Mouse (Mus musculus) retina, postnatal 7 days (tissue): ENCODE measurements around the gene Apba1.

Source experiments
- DNase-seq: peaks from one replicate; pipeline ENCODE4 v3.0.0-alpha.2; 2012; ENCODE audit warnings: low read depth, low spot score

The Apba1 gene

DNA sequence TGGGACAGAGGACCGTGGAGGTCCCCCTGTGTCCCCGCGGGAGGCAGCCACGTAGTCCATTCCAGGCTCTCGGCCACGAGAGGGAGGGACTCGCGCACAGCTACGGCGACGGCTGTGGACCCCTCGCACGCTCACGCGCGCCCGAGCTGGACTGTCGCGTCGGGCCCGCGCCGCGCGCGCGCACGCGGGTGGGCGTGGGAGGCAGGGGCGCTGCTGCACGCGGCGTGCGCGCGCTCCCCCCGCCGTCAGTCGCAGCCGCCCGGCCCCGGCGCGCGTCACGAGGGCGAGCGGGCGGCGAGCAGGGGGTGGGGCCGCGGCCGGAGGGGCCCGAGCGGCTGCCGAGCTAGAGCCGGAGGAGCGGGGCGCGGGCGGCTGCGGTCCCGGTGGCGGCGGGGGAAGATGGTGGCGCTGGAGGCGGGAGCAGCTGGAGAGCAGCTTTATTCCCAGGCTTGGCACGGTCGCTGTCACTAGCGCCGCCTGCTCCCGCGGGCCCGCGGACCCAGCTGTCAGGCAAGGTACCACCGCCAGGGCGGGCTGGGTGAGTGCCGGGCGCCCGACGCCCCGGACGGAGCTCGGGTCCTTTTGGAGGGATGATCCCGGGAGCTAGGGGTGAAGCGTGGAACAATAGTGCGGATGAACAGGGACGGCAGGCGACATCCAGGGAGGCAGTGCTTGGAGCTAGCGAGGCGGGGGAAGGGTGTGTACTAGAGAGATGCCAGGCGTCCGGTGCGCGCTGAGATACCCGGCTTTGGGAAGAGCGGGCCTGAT, at the start of gene Apba1:
Gene Apba1 (plus strand): TSS at position 334 of the 768 bp plus-strand sequence.
- peak; percentile 79 for DNase-seq

DNA sequence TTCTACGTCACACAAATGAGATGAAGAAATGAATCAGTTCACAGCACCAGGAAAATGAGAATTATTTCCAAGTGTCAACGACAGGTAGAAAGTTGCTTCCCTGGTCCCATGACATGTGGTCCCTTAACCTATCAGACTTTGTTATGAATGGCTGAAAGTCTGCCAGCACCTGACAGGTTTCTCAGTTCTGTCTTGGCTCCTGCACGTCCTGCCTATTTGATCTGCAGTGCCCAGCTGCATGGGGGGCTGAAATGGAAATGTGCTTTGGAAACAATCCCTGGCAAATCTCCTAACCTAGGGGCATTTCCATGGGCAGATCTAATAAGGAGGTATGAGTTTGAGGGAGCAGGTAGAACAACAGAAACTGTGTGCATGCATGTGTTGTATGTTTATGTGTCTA, 12.2 kb upstream of the Apba1 start:
- no peak for DNase-seq

DNA sequence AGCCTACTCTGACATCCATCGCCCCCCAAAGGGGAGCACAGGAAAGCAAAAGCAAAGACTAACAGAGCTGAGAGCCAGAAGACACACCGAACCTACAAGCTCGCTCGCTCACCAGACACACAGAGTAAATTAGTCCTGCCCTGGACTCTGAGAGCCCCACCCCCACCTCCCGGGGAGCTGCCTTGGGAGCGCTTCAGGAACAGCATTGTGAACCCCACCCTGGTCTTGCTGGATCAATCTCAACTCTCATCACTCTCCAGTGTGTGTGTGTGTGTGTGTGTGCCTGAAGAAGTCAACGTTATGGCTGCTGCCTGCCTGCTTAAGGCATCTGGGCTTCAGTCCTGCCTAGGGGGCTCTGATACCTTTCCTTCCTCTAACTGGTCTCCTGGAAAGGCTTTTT, 1.7 kb upstream of the Apba1 start:
- no peak for DNase-seq

DNA sequence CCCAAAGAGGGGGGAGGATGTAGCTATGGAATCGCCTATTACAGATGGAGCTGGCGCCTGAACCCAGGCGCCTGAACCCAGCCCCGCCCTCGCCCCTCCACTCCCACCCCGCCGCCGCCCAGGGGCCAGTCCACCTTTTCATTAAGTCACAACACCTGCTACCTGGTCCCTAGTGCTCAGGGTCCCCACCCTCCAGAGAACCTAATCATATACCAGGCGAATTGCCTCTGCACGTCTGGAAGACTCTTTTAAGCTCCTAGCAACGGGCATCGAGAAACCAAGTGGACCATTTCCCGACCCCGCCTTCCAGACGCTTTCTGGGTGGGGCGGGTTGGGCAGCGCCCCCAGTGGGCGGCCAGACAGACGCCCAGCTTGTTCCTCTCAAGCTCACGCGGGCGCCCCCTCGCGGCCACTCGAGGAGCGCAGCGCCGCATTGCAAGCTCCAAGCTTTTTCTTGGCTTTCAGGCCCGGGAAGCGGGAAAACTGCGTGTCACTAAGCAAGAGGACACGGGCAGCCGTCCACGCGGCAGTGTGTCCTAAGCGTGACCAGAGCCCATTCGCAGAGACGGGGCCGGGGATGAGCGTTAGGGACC, 630 bp upstream of the Apba1 start:
- peak; percentile 95 for DNase-seq

DNA sequence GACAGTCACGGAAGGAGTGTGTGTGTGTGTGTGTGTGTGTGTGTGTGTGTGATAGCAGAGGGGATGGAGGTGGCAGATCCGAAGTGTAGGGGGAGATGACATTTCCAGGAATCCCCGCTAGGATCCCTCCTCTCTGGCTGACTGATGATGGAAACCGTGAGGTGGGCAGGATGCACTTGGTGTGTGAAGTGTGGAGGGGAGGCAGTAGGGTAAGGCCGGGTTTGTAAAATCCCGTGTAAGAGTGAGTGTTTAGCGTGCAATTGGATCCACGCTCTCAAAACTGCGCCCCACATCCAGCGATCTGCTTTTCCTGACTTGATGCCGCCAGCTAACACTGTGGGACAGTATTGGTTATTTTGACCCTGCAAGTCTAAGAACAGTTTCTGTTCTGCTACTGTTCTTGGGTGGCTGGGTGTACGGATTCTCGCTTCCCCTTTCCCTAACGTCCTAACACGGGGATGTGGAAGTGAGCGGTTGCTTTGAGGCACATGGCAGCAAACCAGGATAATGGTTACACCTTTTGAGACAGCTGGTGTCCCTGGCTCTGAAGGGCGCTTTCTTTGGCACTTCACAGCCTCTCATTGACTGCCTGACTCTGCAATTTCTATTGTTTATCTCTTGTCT, 747 bp downstream of the Apba1 start:
- no peak for DNase-seq

DNA sequence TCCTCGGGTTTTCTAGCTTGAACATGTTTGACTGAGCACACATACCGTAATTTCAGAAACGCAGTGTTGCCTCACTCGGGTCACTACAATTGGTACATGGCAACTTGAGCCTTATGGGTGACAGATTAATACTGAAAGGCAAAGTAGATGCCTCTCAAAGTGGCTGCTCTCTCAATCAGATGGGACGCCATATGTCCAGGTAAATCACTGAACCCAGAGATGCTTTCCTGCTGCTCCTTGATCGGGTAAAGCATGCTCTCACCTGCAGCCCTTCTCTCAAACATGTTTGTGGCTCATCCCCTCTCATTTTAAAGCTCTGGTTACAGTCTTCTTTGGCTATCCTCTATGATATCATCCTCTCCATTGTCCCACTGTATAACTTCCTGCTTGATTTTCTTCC, 4.7 kb downstream of the Apba1 start:
- DNase-seq, result no peak

DNA sequence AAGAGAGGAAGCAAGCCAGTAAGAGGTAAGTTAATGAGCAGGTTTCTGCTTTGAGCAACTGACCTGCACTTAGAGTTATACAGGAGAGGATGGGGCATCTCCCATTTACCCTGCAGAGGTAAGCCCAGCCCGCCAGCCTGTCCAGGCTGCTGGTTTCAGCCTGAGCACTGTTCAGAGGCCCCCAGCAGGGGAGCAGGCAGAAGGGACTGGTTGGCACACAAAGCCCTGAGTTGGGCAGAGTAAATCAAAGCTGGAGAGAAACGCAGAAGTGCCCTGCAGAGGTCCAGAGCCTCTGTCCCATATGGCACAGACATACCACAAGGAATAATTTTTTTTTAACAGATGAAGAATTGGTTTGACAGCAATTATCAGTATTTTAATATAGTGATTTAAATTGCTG, 5.4 kb downstream of the Apba1 start:
- no peak for DNase-seq

DNA sequence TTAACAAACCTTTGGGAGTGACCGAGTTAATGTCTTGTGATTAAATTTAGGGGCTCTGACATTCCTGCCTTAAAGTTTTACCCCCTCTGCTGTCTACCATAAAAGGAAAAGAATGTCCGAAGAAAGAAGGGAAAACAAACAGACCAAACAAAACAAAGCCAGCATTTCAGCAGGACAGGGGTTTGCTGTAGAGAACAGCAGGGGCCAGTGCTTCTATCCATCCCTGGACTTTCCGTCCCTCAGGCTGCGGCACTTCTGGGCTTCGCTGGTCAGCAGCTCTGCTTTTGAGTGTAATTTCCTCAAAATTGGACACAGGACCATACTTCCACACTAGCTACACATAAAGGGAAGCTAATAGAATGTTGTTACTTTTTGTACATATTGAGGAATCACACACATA, 10.2 kb downstream of the Apba1 start:
- no peak for DNase-seq

DNA sequence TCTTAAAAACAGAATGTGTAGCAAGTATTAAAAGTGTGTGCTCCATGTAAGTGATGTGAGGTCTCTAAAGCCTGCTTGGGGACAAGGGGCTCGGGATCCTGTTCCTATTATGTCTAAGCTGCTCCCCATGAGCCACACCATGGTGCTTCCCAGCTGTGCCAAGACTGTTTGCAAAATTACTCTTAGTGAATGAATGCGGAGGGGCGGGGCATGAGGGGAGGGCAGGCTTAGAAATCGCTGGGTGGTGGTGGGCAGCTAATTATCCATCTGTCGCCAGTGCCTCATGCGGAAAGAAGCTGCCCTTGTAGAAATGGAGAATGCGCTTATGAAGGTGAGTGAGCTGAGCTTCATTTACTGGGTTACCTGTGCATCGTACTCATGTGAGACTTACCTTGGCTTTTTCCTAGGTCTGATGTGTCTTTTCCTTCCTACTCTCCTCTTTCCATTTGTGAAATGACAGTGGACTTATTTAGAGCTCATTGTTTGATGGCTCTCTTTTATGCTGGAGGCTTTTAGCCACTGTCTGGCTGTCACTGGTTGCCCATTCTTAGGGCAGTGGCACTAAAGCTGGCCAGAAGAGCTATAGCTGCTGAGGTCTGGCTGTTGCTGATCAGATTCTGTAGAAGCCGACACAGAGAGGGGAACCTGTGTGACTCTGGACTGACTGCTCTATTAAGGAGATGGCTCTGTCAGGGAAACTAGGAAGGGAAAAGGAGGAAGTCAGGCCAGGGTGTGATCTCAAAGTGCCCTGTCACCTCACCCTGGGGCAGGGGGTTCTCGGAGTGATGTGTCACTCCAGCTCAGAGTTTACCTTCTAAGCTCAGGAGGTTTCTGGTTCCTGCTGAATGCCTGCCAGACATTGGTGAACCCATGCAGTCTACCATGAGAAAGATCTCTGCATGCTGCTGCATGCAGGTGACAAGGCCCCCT, 12.1 kb downstream of the Apba1 start:
- DNase-seq, result peak; percentile 30

DNA sequence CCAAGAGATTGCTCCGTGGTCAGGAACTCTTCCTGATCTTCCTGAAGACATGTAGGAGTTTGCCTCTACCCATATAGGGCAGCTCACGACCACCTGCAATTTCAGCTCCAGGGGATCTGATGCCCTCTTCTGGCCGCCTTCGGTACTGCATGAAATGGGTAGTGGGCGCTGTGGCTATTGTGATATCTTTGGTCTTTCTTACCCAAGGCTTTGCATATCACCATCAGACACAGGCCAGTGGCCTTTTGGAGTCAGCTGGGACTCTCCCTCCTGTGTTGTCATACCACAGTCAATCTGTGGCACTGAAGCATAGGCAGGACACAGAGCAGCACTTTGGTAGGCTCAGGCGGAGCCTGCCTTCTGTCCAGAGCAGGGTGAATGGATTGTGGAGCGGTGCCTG, 13.3 kb downstream of the Apba1 start:
- no peak for DNase-seq

DNA sequence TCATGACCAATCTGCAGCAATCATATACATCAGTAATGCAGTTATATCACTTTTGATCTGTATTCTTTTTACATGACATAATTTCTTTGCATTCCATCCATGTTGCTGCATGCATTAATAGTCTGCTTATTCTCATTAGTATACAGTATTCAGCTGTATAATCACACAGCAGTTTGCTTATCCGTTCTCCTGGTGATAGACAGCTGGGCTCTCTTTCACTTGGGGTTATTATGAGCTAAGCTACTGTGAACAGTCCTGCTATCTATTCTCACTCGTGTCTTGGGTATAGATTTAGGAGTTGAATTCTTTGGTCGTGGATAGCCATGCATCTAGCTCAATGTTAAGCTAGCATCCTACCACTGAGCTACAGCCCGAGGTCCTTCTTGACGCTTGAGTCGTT, 16.7 kb downstream of the Apba1 start:
- no peak for DNase-seq

DNA sequence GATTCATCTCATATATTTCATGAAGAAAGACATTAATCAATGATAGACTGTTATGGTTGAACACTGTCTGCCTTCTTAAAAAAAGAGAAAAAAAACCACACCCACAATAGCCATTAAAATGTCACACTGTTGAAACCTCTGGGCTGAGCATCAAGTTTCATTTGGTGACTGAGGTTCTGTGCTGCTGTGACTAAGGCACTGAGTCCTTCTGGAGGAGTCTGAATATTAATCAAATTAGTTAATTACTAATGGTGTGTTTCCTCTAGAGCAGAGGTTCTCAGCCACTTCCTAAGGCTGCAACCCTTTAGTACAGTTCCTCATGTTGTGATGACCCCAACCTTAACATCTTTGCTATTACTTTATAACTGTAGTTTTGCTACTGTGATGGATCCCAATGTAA, 20.4 kb downstream of the Apba1 start:
- DNase-seq, result no peak

DNA sequence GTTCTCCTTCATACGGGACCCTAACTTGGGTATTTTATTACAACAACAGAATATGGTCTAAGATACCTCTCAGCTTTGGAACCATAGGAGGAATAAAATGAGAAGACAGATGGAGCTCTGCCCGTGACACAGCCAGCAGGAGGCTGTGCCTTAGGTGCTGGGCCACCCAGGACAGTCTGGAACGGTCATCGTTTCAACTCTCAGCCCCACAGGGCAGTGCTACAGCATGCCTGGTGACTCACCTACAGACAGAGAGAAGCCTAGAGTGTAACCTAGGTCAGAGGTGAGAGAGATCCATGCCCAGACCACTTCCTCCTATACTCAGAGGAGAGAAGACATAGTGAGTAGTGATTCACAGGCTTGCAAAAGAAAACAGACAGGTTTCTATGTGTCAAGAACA, 21.4 kb downstream of the Apba1 start:
- no peak for DNase-seq

DNA sequence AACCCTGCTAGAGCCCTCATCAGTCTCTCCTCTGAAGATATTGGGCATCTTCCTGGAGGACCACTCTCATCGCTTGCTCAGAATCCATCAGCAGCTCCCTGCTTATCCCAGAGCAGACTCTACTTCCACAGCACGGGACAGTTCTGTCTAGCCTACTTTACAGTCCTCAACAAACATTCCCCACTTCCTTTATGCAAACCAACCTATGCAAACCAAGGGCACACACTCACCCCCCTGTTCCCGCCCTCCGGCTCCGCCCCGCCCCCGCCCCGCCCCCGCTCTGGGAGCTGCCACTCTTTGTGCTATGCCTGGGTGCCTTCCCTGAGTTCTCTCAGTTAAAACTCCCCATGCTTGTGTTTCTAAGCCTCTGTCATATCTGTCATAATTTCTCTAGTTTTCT, 23.3 kb downstream of the Apba1 start:
- no peak for DNase-seq

DNA sequence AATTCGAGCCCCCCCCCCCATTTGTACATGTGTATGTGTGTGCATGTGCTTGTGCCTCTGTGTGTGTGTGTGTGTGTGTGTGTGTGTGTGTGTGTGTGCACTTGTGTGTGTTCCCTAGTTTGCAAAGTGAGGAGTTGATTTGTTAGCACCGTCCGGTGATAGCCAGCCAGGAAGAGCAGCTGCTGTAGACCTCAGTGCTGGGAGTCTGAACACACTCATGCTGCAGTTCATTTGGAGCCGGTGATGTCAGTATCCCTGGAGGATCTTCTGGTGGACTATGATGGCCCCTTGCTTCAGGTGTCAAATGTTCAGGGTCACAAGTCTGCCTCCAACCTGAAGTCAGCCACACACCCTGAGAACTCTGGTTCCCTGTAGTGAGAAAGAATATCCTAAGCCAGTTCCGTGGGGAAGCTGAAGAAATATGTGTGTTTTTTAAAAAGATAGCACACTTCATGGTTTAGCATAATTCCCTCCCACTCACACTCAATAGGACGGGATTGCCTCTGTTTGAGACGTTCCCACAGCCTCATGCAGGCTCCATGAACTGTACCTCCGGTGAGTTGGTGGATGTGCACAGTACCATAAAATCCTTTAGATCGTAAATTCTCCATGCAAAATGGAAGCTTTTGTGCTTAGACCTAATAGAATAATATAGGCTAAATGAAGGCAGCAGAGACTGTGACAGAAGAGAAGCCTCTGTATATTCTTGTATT, 29.9 kb downstream of the Apba1 start:
- no peak for DNase-seq

DNA sequence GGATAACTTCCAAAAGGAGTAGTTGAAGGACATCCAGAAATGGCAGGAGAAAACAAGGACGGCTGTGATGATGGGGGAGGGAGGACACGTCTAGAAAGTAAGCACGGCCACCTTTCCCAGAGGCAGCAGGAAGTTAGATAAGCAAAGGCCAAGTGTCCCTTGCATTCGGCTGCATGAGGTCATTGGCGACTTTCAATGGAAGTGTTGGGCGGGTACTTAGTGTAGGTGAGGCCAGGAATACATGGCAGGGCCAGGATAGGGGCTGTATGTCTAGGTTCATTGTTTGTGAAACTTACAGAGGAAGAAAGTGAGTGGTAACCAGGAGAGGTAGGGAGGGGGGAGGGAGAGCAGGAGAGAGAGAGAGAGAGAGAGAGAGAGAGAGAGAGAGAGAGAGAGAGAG, 33.0 kb downstream of the Apba1 start:
- DNase-seq, result no peak

DNA sequence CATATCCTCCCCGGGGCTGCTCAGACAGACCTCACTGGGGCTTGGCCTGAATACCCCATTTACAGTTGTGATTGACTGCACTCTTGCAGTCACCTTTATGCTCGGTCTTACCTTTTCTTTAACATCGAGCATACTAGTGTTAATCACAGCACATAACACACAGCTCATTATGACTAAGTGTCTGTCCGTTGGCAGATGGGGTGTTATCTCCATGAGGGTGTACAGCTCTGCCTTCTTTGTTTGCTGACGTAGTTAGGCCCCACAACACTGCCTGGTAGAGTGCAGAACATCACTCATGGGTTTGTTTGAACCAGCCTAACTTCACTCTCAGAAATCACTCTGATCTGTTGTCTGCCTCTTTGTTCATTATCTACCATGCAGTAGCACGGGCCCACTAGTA, 33.9 kb downstream of the Apba1 start:
- DNase-seq, result no peak

DNA sequence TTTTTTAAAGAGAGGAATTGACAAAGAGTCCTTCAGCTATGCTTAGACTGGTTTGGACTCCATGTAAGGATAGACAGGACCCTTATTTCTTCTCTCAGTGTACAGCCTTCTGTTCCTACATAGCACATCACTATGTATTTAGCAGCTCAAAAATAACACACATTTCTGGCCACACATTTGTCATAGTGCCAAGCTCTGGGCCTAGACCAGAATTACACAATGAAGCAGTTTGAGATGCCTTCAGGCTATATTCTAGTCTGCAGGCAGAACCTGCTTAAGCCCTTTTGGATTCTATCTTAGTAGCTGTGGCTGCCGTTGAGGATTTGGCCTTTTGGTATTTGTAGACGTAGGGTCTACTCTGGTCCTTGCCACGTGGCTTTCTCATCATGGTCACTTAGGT, 35.8 kb downstream of the Apba1 start:
- DNase-seq, result no peak

DNA sequence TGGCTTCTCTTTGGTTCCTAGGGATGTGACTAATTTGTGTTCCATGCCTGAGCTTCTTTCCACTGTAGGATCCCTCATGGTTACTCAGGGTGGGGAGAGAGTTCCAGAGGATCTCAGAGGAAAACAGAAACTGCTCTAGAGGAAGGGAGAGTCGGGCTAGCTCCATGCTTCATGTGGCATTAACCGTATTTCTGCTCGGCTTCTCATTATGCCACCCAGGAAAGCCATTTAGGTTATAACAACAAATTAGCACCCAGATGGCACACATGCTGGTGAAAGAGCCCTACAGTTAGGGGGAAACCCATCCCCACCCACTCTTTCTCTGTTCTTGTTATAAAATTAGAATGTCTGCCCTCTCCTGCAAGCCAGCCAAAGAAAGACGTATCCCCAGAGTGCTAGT, 36.5 kb downstream of the Apba1 start:
- DNase-seq, result no peak

DNA sequence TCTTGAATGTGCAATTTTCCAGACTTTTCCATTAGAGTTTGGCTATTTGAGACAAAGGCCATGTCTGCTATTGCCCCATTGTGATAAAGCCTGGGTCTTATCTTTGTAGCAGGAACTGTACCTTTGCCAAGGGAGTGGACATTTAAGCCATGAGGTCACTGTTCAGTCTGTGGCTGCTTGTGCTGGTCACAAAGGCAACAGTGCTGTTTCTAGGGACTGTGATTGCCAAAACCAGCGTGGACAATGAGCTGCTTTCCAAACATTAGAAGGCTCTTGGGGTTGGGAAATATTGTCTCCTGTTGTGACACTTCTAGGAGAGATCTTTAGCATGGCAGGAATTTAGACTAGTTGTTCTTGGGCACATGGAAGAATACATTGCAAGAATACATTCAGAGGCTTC, 42.5 kb downstream of the Apba1 start:
- no peak for DNase-seq

DNA sequence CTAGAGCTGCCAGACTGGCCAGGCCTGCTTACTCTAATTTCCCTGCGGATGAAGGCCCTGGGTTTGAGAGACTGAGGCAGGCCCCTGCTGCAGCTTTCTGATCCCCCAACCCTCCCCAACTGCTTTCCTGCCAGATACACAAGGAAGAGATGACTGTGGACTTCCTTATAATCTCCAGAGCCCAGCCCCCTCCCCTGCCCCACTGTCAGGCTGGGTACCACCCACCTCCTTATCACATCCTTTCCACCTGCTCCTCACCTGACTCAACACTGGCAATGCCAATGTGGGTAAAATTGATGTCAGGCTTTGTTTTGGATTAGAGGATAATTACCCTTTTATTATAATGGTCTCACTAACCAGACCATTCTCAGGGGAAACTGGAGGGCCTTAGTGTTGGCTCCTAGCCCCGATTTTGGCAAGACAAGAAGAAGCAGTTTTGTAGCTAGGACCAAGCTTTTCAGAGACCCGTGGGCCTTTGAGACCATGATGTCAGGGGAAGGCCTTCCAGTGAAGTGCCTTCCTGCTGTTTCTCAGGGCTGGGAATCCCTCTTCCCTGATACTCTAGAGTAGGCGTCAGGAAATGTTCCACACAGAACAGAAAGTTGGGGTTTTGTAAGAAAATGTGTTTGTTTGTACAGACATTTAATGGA, 44.7 kb downstream of the Apba1 start:
- no peak for DNase-seq
